Mouse (Mus musculus) lung, embryonic 14.5 days (tissue): ENCODE data around the gene Aqr. TPM values are rescaled to one million over a fixed set of nuclear protein-coding genes. Genes with fewer than 3 reads are reported as not detected.
A peak's percentile ranks its signal among the peaks of the same experiment; 100 is the strongest.

Source experiments
- ATAC-seq: fragments of 200-750 bp; cut with Nextera tagmentation; 2 replicates; pipeline ENCODE4 v1.8.0; 2017; ENCODE audit warnings: mild to moderate bottlenecking, moderate TSS enrichment, moderate library complexity; ENCODE audit not compliant: insufficient read depth
- DNase-seq: peaks from one replicate; pipeline ENCODE4 v3.0.0-alpha.2; 2015
- H3K27ac ChIP-seq: fragments of 300-500 bp; sonication (generic); 2 replicates; pipeline ENCODE4 v1.5.1; 2014; ENCODE audit warnings: low read depth, mild to moderate bottlenecking, moderate library complexity
- H3K27me3 ChIP-seq: fragments of 300-500 bp; sonication (generic); 2 replicates; pipeline ENCODE4 v1.6.1; 2014; ENCODE audit warnings: low read length, control low read depth; ENCODE audit not compliant: insufficient read depth
- H3K36me3 ChIP-seq: fragments of 300-500 bp; sonication (generic); 2 replicates; pipeline ENCODE4 v1.6.1; 2014; ENCODE audit warnings: control low read depth; ENCODE audit not compliant: insufficient read depth
- H3K4me1 ChIP-seq: fragments of 300-500 bp; sonication (generic); 2 replicates; pipeline ENCODE4 v1.6.1; 2014; ENCODE audit warnings: antibody characterized with exemption, control low read depth; ENCODE audit not compliant: insufficient read depth
- H3K4me2 ChIP-seq: fragments of 300-500 bp; sonication (generic); 2 replicates; pipeline ENCODE4 v1.6.1; 2014; ENCODE audit warnings: mild to moderate bottlenecking
- H3K4me3 ChIP-seq: fragments of 300-500 bp; sonication (generic); 2 replicates; pipeline ENCODE4 v1.5.1; 2014; ENCODE audit warnings: low read depth, low read length
- H3K9ac ChIP-seq: fragments of 300-500 bp; sonication (generic); 2 replicates; pipeline ENCODE4 v1.6.1; 2014
- H3K9me3 ChIP-seq: fragments of 300-500 bp; sonication (generic); 2 replicates; pipeline ENCODE4 v1.6.1; 2016; ENCODE audit warnings: low read depth, low read length, control low read depth
- CTCF ChIP-seq: IDR thresholded peaks from 2 replicates; pipeline ENCODE4 v1.5.1; 2016; ENCODE audit warnings: antibody characterized with exemption, low read depth
- WGBS: fragments of 180-500 bp; shearing (Covaris S2); extraction: QIAGEN DNeasy Blood & Tissue Kit; methylation state at CpG from one replicate; pipeline ENCODE4 v1.1.7; 2014; 5-methylcytosine and 5-hydroxymethylcytosine counted together
- polyA plus RNA-seq: library from polyadenylated mRNA; unstranded; fragments of >200 nt; fragmentation: Nextera tagmentation; extraction: Ambion mirVana; gene quantifications from 2 replicates; pipeline ENCODE4 v1.2.1, GENCODE M21; 2014

Gene Aqr
- polyA plus RNA-seq, 1 experiment from 2014 or later: 51.8 TPM

GRCm38 (mm10) chr2:114099109-114099508 lies 87.7 kb downstream of the Aqr start:
- WGBS: 88% methylated on average over 5 of the region's 5 CpGs
- no peak for TF ChIP-seq CTCF
- Histone ChIP-seq H3K4me2 (no peak overlapping the region), H3K4me3 (no peak overlapping the region), H3K36me3 (peaks cover 49% of the 10 kb centered on the region), H3K4me1 (no peaks in the 10 kb centered on the region), H3K9ac (no peak overlapping the region), H3K9me3 (no peaks in the 10 kb centered on the region), H3K27ac (no peak overlapping the region), H3K27me3 (no peaks in the 10 kb centered on the region)
- ATAC-seq (no peak), DNase-seq (no peak)

DNA sequence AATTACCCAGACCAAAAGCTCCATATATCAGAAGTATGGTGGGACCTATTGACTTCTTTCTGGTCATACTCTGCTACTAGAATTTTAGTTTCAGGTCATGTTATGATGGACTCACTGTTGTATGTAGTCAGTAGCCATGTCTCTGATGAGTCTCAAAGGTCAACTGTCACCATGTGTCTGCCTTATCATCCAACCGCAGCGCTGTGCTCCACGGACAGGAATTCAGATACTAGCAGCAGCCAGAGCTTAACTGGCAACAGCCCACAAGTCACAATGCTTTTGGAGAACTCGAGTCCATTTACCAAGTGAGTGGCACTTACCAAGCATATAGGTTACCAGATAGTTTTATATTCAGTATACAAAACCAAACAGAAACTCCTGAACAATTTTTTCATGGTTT lies 89.2 kb downstream of the Aqr start:
- no peak for ATAC-seq
- Histone ChIP-seq H3K4me2 (no peak overlapping the region), H3K36me3 (peaks cover 35% of the 10 kb centered on the region), H3K27me3 (no peaks in the 10 kb centered on the region), H3K4me3 (no peak overlapping the region), H3K9ac (no peak overlapping the region), H3K4me1 (no peaks in the 10 kb centered on the region), H3K9me3 (no peaks in the 10 kb centered on the region), H3K27ac (no peak overlapping the region)
- 86% methylated on average over 4 of the region's 4 CpGs for WGBS
- no peak for DNase-seq
- no peak for TF ChIP-seq CTCF

DNA sequence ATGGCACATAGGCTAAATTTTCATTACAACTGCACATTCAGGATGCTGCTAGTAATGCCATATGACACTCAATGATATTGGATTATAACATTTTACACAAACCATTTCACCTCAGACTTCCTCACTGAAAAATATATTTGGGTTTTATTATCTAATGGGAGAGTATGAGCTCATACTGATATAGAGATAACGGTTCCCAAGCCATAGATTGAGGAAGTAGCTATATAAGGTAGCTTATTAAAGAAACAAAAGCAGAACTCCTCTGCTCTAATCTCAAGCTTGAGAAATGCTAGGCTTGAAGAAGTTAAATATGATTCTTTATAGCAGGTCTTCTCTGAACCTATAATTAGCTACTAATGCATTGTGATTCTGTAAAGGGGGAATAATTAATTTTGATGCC lies 90.3 kb downstream of the Aqr start:
- no peak for TF ChIP-seq CTCF
- H3K36me3 ChIP-seq: peaks cover 25% of the 10 kb centered on the region
- no peak overlapping the region for H3K4me3 ChIP-seq
- H3K4me1 ChIP-seq: no peaks in the 10 kb centered on the region
- no peak overlapping the region for H3K9ac ChIP-seq
- H3K27me3 ChIP-seq: no peaks in the 10 kb centered on the region
- WGBS: 83% methylated on average over 1 of the region's 1 CpGs
- no peaks in the 10 kb centered on the region for H3K9me3 ChIP-seq
- ATAC-seq (no peak), DNase-seq (no peak)
- no peak overlapping the region for H3K27ac ChIP-seq
- H3K4me2 ChIP-seq: no peak overlapping the region

DNA sequence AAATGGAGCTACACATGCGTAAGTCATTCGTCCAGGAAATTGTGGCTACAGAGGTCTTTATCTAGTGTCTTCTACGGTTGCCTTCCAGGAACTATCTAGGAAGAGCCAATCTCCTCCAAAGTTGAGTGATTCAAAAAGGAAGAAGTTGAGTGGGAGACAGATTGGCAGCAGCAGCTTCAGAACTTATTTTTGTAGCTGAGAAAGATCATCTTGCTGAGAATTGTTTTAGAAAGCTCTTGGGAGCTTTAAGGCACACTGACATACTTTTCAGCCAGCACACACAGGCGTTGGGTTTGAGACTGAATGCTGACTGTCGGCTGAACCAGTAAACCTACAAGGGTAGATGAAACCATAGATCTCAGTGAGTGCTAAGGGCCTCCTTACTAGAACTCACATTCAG lies 91.5 kb downstream of the Aqr start:
- no peaks in the 10 kb centered on the region for H3K4me1 ChIP-seq
- no peak overlapping the region for H3K4me2 ChIP-seq
- H3K27me3 ChIP-seq: no peaks in the 10 kb centered on the region
- H3K4me3 ChIP-seq: no peak overlapping the region
- no peak for ATAC-seq
- no peak for TF ChIP-seq CTCF
- H3K9ac ChIP-seq: no peak overlapping the region
- no peak overlapping the region for H3K27ac ChIP-seq
- H3K9me3 ChIP-seq: no peaks in the 10 kb centered on the region
- 78% methylated on average over 5 of the region's 5 CpGs for WGBS
- H3K36me3 ChIP-seq: peaks cover 14% of the 10 kb centered on the region
- no peak for DNase-seq

DNA sequence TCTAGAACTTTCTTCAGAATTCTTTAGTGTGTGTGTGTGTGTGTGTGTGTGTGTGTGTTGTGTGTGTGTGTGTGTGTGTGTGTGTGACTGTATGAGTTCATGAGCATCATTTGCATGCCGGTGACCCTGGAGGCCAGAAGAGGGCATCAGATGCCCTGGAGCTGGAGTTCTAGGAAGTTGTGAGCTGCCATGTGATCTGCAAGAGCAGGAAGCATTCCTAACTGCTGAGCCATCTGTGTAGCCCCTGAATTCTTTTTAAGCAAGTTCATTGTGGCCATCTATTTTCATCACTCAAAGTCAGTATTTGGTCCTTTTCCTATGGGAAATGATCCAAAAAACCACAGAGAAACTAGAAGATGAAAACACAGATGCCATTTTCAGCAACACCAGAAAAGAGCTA lies 92.1 kb downstream of the Aqr start:
- Histone ChIP-seq H3K9me3 (no peaks in the 10 kb centered on the region), H3K4me3 (no peak overlapping the region), H3K27ac (no peak overlapping the region), H3K4me1 (no peaks in the 10 kb centered on the region), H3K36me3 (peaks cover 8% of the 10 kb centered on the region), H3K4me2 (no peak overlapping the region), H3K9ac (no peak overlapping the region), H3K27me3 (no peaks in the 10 kb centered on the region)
- no peak for ATAC-seq
- DNase-seq: no peak
- 0 out of 2 replicates have a peak, but pooled peaks have one; percentile 3 for TF ChIP-seq CTCF
- 100% methylated on average over 1 of the region's 1 CpGs for WGBS

DNA sequence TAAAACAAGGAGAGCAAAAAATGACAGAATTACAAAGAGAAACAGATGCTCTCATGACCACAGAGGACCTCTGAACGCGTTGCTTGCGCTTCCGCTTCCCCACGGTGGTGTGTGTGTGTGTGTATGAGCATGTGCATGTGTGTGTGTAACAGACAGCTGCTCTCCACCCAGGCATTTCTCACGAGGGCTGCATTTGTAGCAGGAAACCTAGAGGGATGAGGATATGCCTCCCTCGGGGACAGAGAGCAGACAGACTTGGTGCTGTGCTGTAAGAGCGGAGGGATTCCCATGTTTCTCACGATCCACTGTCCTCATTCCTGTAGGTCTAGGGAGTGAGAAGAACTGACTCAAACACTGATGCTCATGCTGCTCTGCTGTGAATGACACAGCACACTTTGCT lies 93.2 kb downstream of the Aqr start:
- peak; percentile 22 for DNase-seq

DNA sequence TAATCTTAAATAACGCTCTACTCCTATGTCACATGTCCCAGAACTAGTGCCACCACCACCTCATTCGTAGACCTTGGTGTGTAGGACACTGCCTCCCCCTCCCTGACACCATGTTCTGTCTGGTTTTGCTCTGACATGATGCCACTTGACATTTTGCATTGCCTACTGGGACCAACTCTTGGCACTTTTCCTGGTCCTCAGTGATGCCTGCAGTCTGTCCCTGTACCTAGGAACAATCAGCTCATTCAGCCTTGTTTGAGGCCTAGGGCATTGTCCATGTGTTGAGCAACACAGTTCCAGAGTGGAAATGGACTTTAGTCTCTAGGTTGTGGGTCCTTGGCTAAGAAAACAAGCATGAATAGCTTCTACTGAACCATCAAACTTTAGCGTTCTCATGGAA lies 97.0 kb downstream of the Aqr start:
- no peak overlapping the region for H3K4me2 ChIP-seq
- no peak overlapping the region for H3K27ac ChIP-seq
- no peaks in the 10 kb centered on the region for H3K36me3 ChIP-seq
- H3K9me3 ChIP-seq: no peaks in the 10 kb centered on the region
- no peaks in the 10 kb centered on the region for H3K27me3 ChIP-seq
- no peak for TF ChIP-seq CTCF
- 81% methylated on average over 3 of the region's 3 CpGs for WGBS
- no peak overlapping the region for H3K4me3 ChIP-seq
- H3K4me1 ChIP-seq: no peaks in the 10 kb centered on the region
- no peak overlapping the region for H3K9ac ChIP-seq
- DNase-seq: no peak
- no peak for ATAC-seq

More for the DNA sequence above, 93.2 kb downstream of the Aqr start:
- H3K36me3 ChIP-seq: no peaks in the 10 kb centered on the region
- H3K9ac ChIP-seq: no peak overlapping the region
- H3K27me3 ChIP-seq: no peaks in the 10 kb centered on the region
- no peak overlapping the region for H3K4me3 ChIP-seq
- 50% methylated on average over 9 of the region's 9 CpGs for WGBS
- no peak for TF ChIP-seq CTCF
- no peak overlapping the region for H3K27ac ChIP-seq
- H3K4me1 ChIP-seq: no peaks in the 10 kb centered on the region
- no peaks in the 10 kb centered on the region for H3K9me3 ChIP-seq
- ATAC-seq: peak; percentile 35; the same call in 1 of the 2 replicates
- no peak overlapping the region for H3K4me2 ChIP-seq

GRCm38 (mm10) chr2:114087271-114087670 lies 99.6 kb downstream of the Aqr start:
- WGBS: 45% methylated on average over 1 of the region's 1 CpGs
- H3K27me3 ChIP-seq: no peaks in the 10 kb centered on the region
- H3K36me3 ChIP-seq: no peaks in the 10 kb centered on the region
- DNase-seq: no peak
- H3K4me1 ChIP-seq: no peaks in the 10 kb centered on the region
- H3K27ac ChIP-seq: no peak overlapping the region
- no peak for ATAC-seq
- H3K9ac ChIP-seq: no peak overlapping the region
- no peaks in the 10 kb centered on the region for H3K9me3 ChIP-seq
- H3K4me3 ChIP-seq: no peak overlapping the region
- H3K4me2 ChIP-seq: no peak overlapping the region
- TF ChIP-seq CTCF: no peak
